Mouse (Mus musculus) heart, embryonic 11.5 days (tissue): ENCODE results near the gene Hk2. TPM values are rescaled to one million over a fixed set of nuclear protein-coding genes. Genes with fewer than 3 reads are reported as not detected.
A peak's percentile ranks its signal among the peaks of the same experiment; 100 is the strongest.

Experiments used
- ATAC-seq: fragments of 200-750 bp; cut with Nextera tagmentation; replicated peaks from 2 replicates; pipeline ENCODE4 v1.8.0; 2017; ENCODE audit warnings: moderate library complexity; ENCODE audit not compliant: insufficient number of reproducible peaks, low FRiP score, low TSS enrichment
- H3K27ac ChIP-seq: fragments of 300-500 bp; sonication (generic); 2 replicates; pipeline ENCODE4 v1.5.1; 2014; ENCODE audit warnings: mild to moderate bottlenecking, low read depth, low read length
- H3K27me3 ChIP-seq: fragments of 300-500 bp; sonication (generic); 2 replicates; pipeline ENCODE4 v1.6.1; 2014; ENCODE audit warnings: mild to moderate bottlenecking, low read length, mixed read lengths; ENCODE audit not compliant: control insufficient read depth, insufficient read depth
- H3K36me3 ChIP-seq: fragments of 300-500 bp; sonication (generic); 2 replicates; pipeline ENCODE4 v1.6.1; 2014; ENCODE audit warnings: mild to moderate bottlenecking, low read length, moderate library complexity, mixed read lengths; ENCODE audit not compliant: control insufficient read depth, insufficient read depth
- H3K4me1 ChIP-seq: fragments of 300-500 bp; sonication (generic); 2 replicates; pipeline ENCODE4 v1.6.1; 2014; ENCODE audit warnings: low read length; ENCODE audit not compliant: control insufficient read depth, insufficient read depth
- H3K4me2 ChIP-seq: fragments of 300-500 bp; sonication (generic); 2 replicates; pipeline ENCODE4 v1.6.1; 2014; ENCODE audit warnings: mild to moderate bottlenecking, moderate library complexity
- H3K4me3 ChIP-seq: fragments of 300-500 bp; sonication (generic); 2 replicates; pipeline ENCODE4 v1.5.1; 2014; ENCODE audit warnings: low read depth, low read length
- H3K9ac ChIP-seq: fragments of 300-500 bp; sonication (generic); 2 replicates; pipeline ENCODE4 v1.6.1; 2014; ENCODE audit warnings: mild to moderate bottlenecking, low read depth, low read length, moderate library complexity
- H3K9me3 ChIP-seq: fragments of 300-500 bp; sonication (generic); replicated peaks from 2 replicates; pipeline ENCODE4 v1.6.1; 2016; ENCODE audit warnings: low read length; ENCODE audit not compliant: control insufficient read depth
- WGBS: fragments of 180-500 bp; shearing (Covaris S2); extraction: QIAGEN DNeasy Blood & Tissue Kit; methylation state at CpG from one replicate; pipeline ENCODE4 v1.1.7; 2014; ENCODE audit not compliant: insufficient replicate concordance; 5-methylcytosine and 5-hydroxymethylcytosine counted together
- polyA plus RNA-seq: library from polyadenylated mRNA; unstranded; fragments of >200 nt; fragmentation: Nextera tagmentation; extraction: Ambion mirVana; gene quantifications from 2 replicates; pipeline ENCODE4 v1.2.1, GENCODE M21; 2014

Hk2 gene
- polyA plus RNA-seq, 1 experiment from 2014 or later = 49.5 TPM

DNA sequence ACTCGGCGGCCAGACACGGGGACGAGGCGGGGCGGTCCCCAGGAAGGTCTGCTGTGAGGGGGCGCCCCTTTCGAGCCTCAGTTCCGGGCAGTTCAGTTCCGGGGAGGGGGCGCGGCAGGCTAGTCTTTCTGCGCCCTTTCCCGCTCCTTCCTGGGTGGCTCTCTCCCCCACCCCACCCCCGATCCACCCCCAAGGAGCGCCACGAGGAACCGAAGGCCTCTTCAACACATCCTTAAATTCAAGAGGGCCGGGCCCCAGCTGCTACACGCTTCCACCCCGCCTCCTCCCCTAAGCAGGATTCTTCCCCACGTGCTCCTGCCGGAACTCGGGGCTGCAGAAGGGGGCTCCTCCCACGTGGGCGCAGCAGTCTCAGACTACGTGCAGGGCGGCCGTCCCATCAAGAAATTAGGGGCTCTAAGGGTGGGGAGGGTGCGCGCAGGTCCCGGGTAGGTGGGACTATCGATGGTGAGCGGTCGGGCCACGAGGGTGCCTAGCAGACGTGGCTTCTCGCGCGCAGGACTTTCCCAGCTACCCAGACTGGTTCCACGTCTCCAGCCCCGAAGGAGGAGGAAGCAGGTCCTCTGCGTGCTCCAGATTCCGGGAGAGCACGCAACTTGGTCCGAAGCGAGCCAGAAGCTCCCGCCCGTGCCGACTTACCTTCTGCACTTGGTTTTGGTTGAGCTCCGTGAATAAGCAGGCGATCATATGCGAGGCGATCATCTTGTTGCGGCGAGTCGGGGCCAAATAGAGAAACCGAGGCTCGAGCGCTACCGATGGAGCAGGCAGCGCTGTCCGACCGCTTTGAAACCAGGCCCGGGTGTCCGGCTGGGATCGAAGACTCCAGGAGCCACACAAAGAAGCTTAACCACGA, 758 bp downstream of the Hk2 start:
- H3K9ac ChIP-seq = peak overlapping the region; percentile 78
- H3K27me3 ChIP-seq = no peaks in the 10 kb centered on the region
- H3K36me3 ChIP-seq = no peaks in the 10 kb centered on the region
- WGBS = under 1% methylated on average over 67 of the region's 68 CpGs
- H3K4me1 ChIP-seq = peaks cover 26% of the 10 kb centered on the region
- no peaks in the 10 kb centered on the region for H3K9me3 ChIP-seq
- peak overlapping the region; percentile 74 for H3K4me3 ChIP-seq
- H3K27ac ChIP-seq = peak overlapping the region; percentile 92
- peak overlapping the region; percentile 74 for H3K4me2 ChIP-seq
- peak; percentile 43 for ATAC-seq

DNA sequence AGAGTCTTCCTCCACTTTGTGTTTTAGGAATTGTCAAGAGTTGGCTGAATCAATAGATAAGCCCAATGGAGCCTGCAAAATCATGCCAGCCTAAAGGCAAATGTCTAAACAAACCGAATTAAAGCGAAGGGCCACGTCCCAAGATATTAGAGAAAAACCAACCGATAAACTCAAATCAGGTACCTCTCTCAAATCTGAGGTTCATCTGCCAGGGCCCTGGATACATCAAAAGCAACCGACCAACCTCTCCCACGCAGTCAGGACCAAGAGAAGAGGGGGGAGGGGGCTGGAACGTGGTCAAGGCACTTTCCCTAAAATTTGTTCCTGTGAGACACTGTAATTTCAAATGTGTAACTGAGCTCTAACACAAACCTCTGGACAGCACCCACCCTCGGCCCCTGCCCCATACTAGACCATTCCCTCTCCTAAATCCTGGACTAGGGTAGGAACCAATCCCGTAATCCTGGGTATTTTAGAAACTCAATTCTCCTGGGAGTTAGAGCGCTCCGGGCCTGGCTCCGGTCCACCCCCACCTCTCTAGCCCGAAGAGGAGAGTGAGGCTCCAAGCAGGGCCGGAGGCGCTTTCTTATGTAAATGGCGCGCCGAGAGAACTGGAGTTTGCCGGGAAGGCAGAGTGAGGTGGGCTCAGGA, 1.7 kb downstream of the Hk2 start:
- peaks cover 26% of the 10 kb centered on the region for H3K4me1 ChIP-seq

GRCm38 (mm10) chr6:82771981-82772409, 2.3 kb downstream of the Hk2 start:
- Histone ChIP-seq H3K27me3 (no peaks in the 10 kb centered on the region), H3K9ac (peak overlapping the region; percentile 78), H3K9me3 (no peaks in the 10 kb centered on the region), H3K36me3 (no peaks in the 10 kb centered on the region), H3K4me3 (peak overlapping the region; percentile 74), H3K4me2 (peak overlapping the region; percentile 74), H3K4me1 (peaks cover 23% of the 10 kb centered on the region), H3K27ac (peak overlapping the region; percentile 92; the same call in 1 of the 2 replicates)
- ATAC-seq = no peak
- 3% methylated on average over 10 of the region's 10 CpGs for WGBS

More for the DNA sequence above, 1.7 kb downstream of the Hk2 start:
- Histone ChIP-seq H3K36me3 (no peaks in the 10 kb centered on the region), H3K9ac (peak overlapping the region; percentile 78), H3K27me3 (no peaks in the 10 kb centered on the region), H3K4me3 (peak overlapping the region; percentile 74), H3K27ac (peak overlapping the region; percentile 92), H3K9me3 (no peaks in the 10 kb centered on the region), H3K4me2 (peak overlapping the region; percentile 74)
- no peak for ATAC-seq
- under 1% methylated on average over 19 of the region's 19 CpGs for WGBS

GRCm38 (mm10) chr6:82771059-82771458, 3.2 kb downstream of the Hk2 start:
- no peak overlapping the region for H3K9ac ChIP-seq
- no peaks in the 10 kb centered on the region for H3K27me3 ChIP-seq
- peaks cover 27% of the 10 kb centered on the region for H3K4me1 ChIP-seq
- ATAC-seq = no peak
- peak overlapping the region; percentile 74 for H3K4me2 ChIP-seq
- no peaks in the 10 kb centered on the region for H3K9me3 ChIP-seq
- no peaks in the 10 kb centered on the region for H3K36me3 ChIP-seq
- H3K27ac ChIP-seq = no peak overlapping the region
- 44% methylated on average over 9 of the region's 9 CpGs for WGBS
- H3K4me3 ChIP-seq = no peak overlapping the region

- Histone ChIP-seq H3K4me2 (peak overlapping the region; percentile 74; the same call in 1 of the 2 replicates), H3K9me3 (no peaks in the 10 kb centered on the region), H3K27me3 (no peaks in the 10 kb centered on the region), H3K4me3 (no peak overlapping the region), H3K27ac (no peak overlapping the region), H3K36me3 (no peaks in the 10 kb centered on the region), H3K9ac (0 out of 2 replicates have a peak overlapping the region, but pooled peaks have one; percentile 22), H3K4me1 (peaks cover 28% of the 10 kb centered on the region)
- no peak for ATAC-seq
- WGBS = 82% methylated on average over 3 of the region's 3 CpGs
Measured at GRCm38 (mm10) chr6:82770286-82770685, 4.0 kb downstream of the Hk2 start.

DNA sequence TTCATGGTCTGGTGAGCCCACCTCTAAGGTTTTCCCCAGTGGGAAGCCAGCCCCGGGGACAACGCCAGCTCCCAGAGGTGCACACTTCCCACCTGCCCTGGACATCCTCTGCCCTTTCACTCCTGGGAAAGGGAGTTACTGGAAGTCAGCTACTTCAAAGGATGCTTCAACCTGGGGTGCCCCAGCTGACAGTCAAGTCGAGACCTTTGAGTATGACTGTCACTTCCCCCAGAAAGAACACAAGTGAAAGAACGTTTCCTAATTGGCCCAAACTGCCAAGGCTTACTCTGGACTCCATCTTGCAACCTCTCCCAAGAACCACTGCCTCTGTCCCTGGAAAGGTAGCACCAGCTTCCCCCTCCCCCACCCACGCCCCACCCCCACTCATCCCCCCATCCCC, 4.5 kb downstream of the Hk2 start:
- no peak for ATAC-seq
- peaks cover 30% of the 10 kb centered on the region for H3K4me1 ChIP-seq
- no peaks in the 10 kb centered on the region for H3K27me3 ChIP-seq
- H3K4me2 ChIP-seq = no peak overlapping the region
- no peak overlapping the region for H3K27ac ChIP-seq
- H3K9ac ChIP-seq = no peak overlapping the region
- no peak overlapping the region for H3K4me3 ChIP-seq
- WGBS = 57% methylated on average over 5 of the region's 5 CpGs
- no peaks in the 10 kb centered on the region for H3K9me3 ChIP-seq
- H3K36me3 ChIP-seq = no peaks in the 10 kb centered on the region

- Histone ChIP-seq H3K36me3 (no peaks in the 10 kb centered on the region), H3K9me3 (no peaks in the 10 kb centered on the region), H3K27me3 (no peaks in the 10 kb centered on the region), H3K27ac (no peak overlapping the region), H3K4me2 (no peak overlapping the region), H3K4me3 (no peak overlapping the region), H3K9ac (no peak overlapping the region), H3K4me1 (peaks cover 47% of the 10 kb centered on the region)
- ATAC-seq = no peak
- WGBS = 83% methylated on average over 12 of the region's 12 CpGs
Measured at GRCm38 (mm10) chr6:82767734-82768586, 6.3 kb downstream of the Hk2 start.

DNA sequence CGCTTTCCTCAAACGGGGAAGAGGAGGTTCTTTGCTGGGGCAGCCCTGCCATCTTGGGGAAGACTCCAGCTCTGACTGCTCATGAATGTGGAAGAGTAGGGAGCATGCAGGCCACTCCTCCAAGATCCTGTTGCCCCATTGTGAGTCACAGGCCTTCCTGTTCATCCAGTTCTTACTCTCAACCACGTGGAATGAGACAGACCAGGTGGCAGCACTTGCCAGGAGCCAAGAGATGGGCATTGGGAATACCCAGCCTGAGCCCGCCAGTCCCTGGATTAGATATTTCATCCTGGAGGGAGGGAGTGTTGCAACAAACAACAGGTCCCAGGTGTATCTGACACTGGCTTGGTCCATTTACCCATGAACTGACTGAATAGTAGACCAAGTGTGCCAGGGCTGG, 7.6 kb downstream of the Hk2 start:
- no peaks in the 10 kb centered on the region for H3K27me3 ChIP-seq
- no peak overlapping the region for H3K4me3 ChIP-seq
- no peaks in the 10 kb centered on the region for H3K36me3 ChIP-seq
- H3K9ac ChIP-seq = no peak overlapping the region
- H3K4me1 ChIP-seq = peaks cover 56% of the 10 kb centered on the region
- H3K27ac ChIP-seq = no peak overlapping the region
- no peak overlapping the region; the same call in 1 of the 2 replicates for H3K4me2 ChIP-seq
- no peaks in the 10 kb centered on the region for H3K9me3 ChIP-seq
- WGBS = 71% methylated on average over 4 of the region's 4 CpGs
- no peak for ATAC-seq
